Mouse (Mus musculus): ENCODE data around the gene Gng7.

The Gng7 gene

GRCm38 (mm10) chr10:80946684-80947437 is 67.9 kb downstream of the Gng7 start:
- in situ Hi-C loops (cut with MboI), result no loop called here

GRCm38 (mm10) chr10:80944231-80944630 is 70.5 kb downstream of the Gng7 start:
- in situ Hi-C loops (cut with MboI), result no loop called here

GRCm38 (mm10) chr10:80943701-80944100 is 71.0 kb downstream of the Gng7 start:
- in situ Hi-C loops (cut with MboI), result no loop called here

GRCm38 (mm10) chr10:80942919-80943318 is 71.8 kb downstream of the Gng7 start:
- in situ Hi-C loops (cut with MboI), result no loop called here

GRCm38 (mm10) chr10:80940988-80941347 is 73.8 kb downstream of the Gng7 start:
- in situ Hi-C loops (cut with MboI), result no loop called here

- in situ Hi-C loops (cut with MboI), result no loop called here
Measured at GRCm38 (mm10) chr10:80940320-80940987, 74.3 kb downstream of the Gng7 start.

- in situ Hi-C loops (cut with MboI), result no loop called here
Measured at GRCm38 (mm10) chr10:80939671-80940070, 75.1 kb downstream of the Gng7 start.

GRCm38 (mm10) chr10:80938831-80939550 is 75.8 kb downstream of the Gng7 start:
- in situ Hi-C loops (cut with MboI), result no loop called here

- in situ Hi-C loops (cut with MboI), result no loop called here
Measured at GRCm38 (mm10) chr10:80937646-80938045, 77.1 kb downstream of the Gng7 start.

- in situ Hi-C loops (cut with MboI), result no loop called here
Measured at GRCm38 (mm10) chr10:80936810-80937164, 78.0 kb downstream of the Gng7 start.

- in situ Hi-C loops (cut with MboI), result no loop called here
Measured at GRCm38 (mm10) chr10:80936135-80936809, 78.5 kb downstream of the Gng7 start.

GRCm38 (mm10) chr10:80935698-80936097 is 79.0 kb downstream of the Gng7 start:
- in situ Hi-C loops (cut with MboI), result no loop called here

- in situ Hi-C loops (cut with MboI), result no loop called here
Measured at GRCm38 (mm10) chr10:80935241-80935640, 79.5 kb downstream of the Gng7 start.

- in situ Hi-C loops (cut with MboI), result no loop called here
Measured at GRCm38 (mm10) chr10:80934136-80934985, 80.4 kb downstream of the Gng7 start.

- in situ Hi-C loops (cut with MboI), result no loop called here
Measured at GRCm38 (mm10) chr10:80933421-80933979, 81.2 kb downstream of the Gng7 start.

- in situ Hi-C loops (cut with MboI), result no loop called here
Measured at GRCm38 (mm10) chr10:80932700-80933420, 81.9 kb downstream of the Gng7 start.

- in situ Hi-C loops (cut with MboI), result no loop called here
Measured at GRCm38 (mm10) chr10:80932206-80932605, 82.5 kb downstream of the Gng7 start.

- in situ Hi-C loops (cut with MboI), result no loop called here
Measured at GRCm38 (mm10) chr10:80931695-80932094, 83.0 kb downstream of the Gng7 start.

- in situ Hi-C loops (cut with MboI), result no loop called here
Measured at GRCm38 (mm10) chr10:80931153-80931671, 83.5 kb downstream of the Gng7 start.
